Mouse (Mus musculus) A20 (cell line): Measurements from ENCODE around the gene Duoxa2.
"Not testable (repeated sequence)": the region's sequence is repeated elsewhere in the genome, so short reads cannot be mapped to it uniquely, and the experiment has no call there.

Experiments used
- DNase-seq: peaks from one replicate; pipeline ENCODE4 v3.0.0-alpha.2; 2011; ENCODE audit warnings: low read depth, low spot score

Duoxa2 gene

GRCm38 (mm10) chr2:122306184-122306583 lies 7.5 kb downstream of the Duoxa2 start:
- DNase-seq: no peak

- no peak for DNase-seq
Measured at GRCm38 (mm10) chr2:122309647-122310046, 10.9 kb downstream of the Duoxa2 start.

DNA sequence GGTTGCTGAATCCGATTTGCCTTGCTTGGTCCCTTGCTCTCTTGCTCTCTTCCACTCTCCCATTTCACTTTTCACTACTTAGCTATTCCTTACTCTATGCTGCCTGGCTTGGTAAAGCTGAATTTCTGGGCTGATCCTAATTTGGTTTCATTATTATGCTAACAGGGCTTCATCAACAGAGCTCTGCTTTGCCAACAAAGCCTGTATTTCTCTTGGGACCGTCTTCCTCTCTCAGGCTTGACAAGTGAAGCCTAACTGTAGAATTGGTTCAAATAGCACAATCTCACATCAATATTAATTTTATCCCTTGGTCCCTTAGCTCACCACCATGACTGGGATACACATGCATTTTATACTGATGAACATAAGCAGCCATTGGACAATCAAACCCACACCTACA lies 12.9 kb downstream of the Duoxa2 start:
- DNase-seq: no peak

- DNase-seq: peak; percentile 45
Measured at GRCm38 (mm10) chr2:122312722-122313417, 14.2 kb downstream of the Duoxa2 start.

DNA sequence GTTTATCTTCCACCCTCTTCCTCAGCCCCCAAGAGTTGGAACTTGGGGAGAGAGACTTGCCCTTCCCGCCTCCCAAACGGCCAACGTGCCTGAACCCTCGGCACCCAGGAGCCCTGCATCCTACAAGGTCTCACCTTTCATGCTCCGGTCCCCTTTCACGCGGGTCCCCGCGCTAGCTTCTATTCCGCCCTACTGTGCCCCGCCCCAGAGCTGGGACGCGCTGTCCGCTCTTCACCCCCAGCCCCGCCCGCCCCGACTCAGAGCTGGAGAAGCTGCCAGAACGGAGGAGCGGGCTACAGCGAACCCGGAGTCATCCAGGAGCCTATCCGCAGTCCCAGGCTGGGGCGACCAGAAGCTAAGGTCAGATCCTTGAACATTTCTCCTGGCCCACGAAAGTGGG lies 14.8 kb downstream of the Duoxa2 start, which contains the start of gene Duoxa1:
Gene Duoxa1 (minus strand): TSS at position 195 of the 400 bp plus-strand sequence.
- no peak for DNase-seq

GRCm38 (mm10) chr2:122315372-122315771 lies 16.7 kb downstream of the Duoxa2 start, which contains the start of gene Duox1:
TSS of gene Duox1 (plus strand) at chr2:122315672.
- no peak for DNase-seq

DNA sequence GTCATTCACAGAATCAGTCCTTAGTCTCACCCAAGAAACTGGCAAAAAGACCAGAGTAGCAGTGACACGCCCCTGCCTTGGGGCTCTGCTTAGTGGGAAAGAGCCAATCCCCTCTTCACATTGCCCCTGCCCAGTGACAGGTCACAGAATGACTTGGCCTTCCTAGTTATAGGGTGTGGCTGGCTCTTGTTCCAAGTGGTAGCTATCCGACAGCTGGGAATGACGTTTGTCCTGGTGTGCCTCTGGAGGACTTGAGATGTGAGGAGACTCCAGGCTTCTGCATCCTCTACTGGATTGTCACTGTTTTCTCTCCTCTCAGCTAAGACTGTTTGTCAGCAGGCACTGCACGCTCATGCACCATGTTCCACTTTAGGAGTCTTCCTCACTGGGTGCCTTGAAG lies 18.7 kb downstream of the Duoxa2 start:
- DNase-seq: no peak

DNA sequence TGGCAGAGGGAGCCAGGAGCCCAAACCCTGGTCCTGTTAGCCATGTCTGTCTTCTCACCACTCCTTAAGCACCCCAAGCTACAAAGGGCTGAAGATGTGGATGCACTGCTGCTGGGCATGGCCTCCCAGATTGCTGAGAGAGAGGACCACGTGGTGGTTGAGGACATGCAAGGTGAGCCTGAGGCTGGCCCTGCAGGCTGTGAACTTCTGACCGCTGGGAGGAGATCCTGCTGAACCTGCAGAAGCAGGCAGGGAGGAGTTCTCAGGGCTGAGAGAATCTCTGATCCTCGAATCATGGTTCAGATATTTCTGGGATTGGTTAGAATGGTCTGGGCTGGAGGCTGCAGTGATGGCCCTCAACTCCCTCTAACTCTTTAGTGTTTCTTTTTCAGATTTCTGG lies 25.3 kb downstream of the Duoxa2 start:
- no peak for DNase-seq

- DNase-seq: no peak
Measured at GRCm38 (mm10) chr2:122324586-122324985, 25.9 kb downstream of the Duoxa2 start.

- no peak for DNase-seq
Measured at GRCm38 (mm10) chr2:122325361-122325760, 26.7 kb downstream of the Duoxa2 start.

- no peak for DNase-seq
Measured at GRCm38 (mm10) chr2:122327986-122328385, 29.3 kb downstream of the Duoxa2 start.

DNA sequence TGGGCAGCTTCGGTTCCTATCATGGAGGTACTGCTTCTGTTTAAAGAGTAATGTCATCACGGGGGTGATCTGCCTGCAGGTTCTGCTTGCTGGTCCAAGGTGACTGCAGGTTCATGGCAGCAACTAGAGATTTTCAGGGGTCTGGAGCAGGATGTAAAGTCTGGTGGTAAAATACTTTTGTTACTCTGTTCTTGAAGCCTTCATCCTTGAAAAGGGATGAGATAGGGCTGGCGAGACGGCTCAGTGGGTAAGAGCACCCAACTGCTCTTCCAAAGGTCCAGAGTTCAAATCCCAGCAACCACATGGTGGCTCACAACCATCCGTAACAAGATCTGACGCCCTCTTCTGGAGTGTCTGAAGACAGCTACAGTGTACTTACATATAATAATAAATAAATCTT lies 31.6 kb downstream of the Duoxa2 start:
- not testable (repeated sequence) for DNase-seq

DNA sequence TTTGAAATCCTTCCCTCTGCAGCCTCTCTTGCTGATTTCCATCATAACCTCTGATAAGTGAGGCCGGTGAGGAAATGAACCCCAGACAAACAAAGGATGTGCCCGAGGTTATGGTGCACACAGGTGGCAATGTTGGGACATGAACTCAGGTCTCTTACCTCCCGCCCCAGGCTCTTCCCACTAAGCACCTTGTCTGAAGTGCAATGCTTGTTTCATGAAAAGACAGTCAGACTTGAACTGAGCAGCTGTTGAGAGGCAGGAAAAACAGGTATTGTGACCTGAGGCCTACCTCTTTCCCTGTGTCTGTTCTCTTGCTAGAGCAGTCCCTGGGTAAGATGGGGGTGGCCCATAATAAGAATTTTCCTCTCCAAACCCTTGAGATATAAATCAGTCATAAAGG lies 33.5 kb downstream of the Duoxa2 start:
- no peak for DNase-seq

GRCm38 (mm10) chr2:122334170-122334569 lies 35.5 kb downstream of the Duoxa2 start:
- no peak for DNase-seq

GRCm38 (mm10) chr2:122337291-122337690 lies 38.6 kb downstream of the Duoxa2 start:
- DNase-seq: no peak

DNA sequence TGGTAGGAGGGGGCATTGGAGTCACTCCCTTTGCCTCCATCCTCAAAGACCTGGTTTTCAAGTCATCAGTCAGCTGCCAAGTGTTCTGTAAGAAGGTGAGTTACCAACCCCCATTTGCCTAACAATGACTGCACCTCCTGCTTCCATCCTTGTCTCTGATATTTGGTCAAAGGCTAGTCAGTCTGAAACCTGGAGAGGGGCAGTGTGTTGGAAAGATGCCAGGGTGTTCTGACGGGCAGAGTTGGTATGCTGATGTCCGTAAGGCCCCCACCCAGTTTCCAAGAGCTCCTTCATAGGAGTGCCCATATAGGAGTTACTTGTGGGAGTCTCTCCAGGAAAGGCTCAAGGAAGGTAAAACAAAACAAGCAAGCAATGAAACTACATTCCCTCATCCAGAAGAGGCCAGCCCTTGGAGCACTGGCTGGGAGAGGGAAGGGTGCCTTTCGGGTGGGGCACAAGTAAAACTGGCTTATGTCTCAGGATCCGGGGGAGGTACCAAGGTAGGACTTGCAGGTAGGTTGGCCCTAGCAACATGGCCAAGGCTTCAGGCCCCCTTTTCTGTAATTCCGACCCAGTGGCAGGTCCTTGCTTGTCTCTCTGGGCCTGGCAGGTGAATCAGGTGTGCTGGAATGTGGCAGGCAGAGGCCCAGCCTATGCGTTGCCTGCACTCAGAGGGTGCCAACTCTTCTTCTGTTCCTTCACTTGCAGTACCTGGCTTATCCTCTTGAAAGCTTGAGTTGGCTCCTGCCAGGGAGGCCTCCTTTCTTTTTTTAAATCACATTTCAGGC lies 46.6 kb downstream of the Duoxa2 start:
- no peak for DNase-seq

GRCm38 (mm10) chr2:122346164-122346563 lies 47.5 kb downstream of the Duoxa2 start:
- DNase-seq: not testable (repeated sequence)

- no peak for DNase-seq
Measured at GRCm38 (mm10) chr2:122347257-122347656, 48.6 kb downstream of the Duoxa2 start.

GRCm38 (mm10) chr2:122348531-122349131 lies 49.9 kb downstream of the Duoxa2 start:
- peak; percentile 91 for DNase-seq

- no peak for DNase-seq
Measured at GRCm38 (mm10) chr2:122349136-122349785, 50.6 kb downstream of the Duoxa2 start.

- no peak for DNase-seq
Measured at GRCm38 (mm10) chr2:122351156-122351930, 52.6 kb downstream of the Duoxa2 start.
